Mouse (Mus musculus) MEL (cell line): ENCODE results near the gene Fam177a. TPM values are rescaled to one million over a fixed set of nuclear protein-coding genes. Genes with fewer than 3 reads are reported as not detected.

Experiments used
- polyA plus RNA-seq, 2 experiments: library from polyadenylated mRNA; stranded (reverse) in 1 of 2; unstranded in 1 of 2; fragments of >175 nt in 1 of 2; fragments of >200 nt in 1 of 2; gene quantifications; 2 replicates each; pipeline versions ENCODE4 v1.2.1 to v1.2.4; 2012; ENCODE audit warnings: low replicate concordance in 2 of 2, low read depth in 1 of 2; ENCODE audit not compliant: insufficient read length in 2 of 2, insufficient read depth in 1 of 2, missing spikeins in 1 of 2
- total RNA-seq: library from RNA; depleted of rRNA; stranded (reverse); fragments of 300-350 nt; gene quantifications from 2 replicates; pipeline ENCODE4 v1.2.3, GENCODE M21; 2012; rRNA removed

The Fam177a gene
- total and polyA plus RNA-seq, 3 experiments = 6.4 TPM; not detected in 2

Other genes starting within 250 kb of the Fam177a start
- gene Gm20403, start 137.9 kb upstream of the Fam177a start, total RNA-seq = not detected in 2 replicates
- not detected for gene Gm20403, start 137.9 kb upstream of the Fam177a start, polyA plus RNA-seq
- 44.6 and 46.0 TPM in 2 replicates for gene Baz1a, start 110.1 kb upstream of the Fam177a start, total RNA-seq
- gene Baz1a, start 110.1 kb upstream of the Fam177a start, polyA plus RNA-seq = 100 to 1,000 TPM in 1 of 2 experiments, 10 to 100 TPM in 1; 39.8 to 203 TPM
- gene 2700097O09Rik, start 44.4 kb upstream of the Fam177a start, total RNA-seq = 16.9 and 18.3 TPM in 2 replicates
- gene 2700097O09Rik, start 44.4 kb upstream of the Fam177a start, polyA plus RNA-seq = 10 to 100 TPM in 1 of 2 experiments, not detected in 1; 14.6 TPM
- 39.4 and 46.9 TPM in 2 replicates for gene Srp54a, start 44.2 kb upstream of the Fam177a start, total RNA-seq
- gene Srp54a, start 44.2 kb upstream of the Fam177a start, polyA plus RNA-seq = 100 to 1,000 TPM in 1 of 2 experiments, 10 to 100 TPM in 1; 54.7 to 405 TPM
- gene Srp54b, start 30.6 kb downstream of the Fam177a start, total RNA-seq = 103 and 110 TPM in 2 replicates
- gene Srp54b, start 30.6 kb downstream of the Fam177a start, polyA plus RNA-seq = 10 to 100 TPM in 1 of 2 experiments, not detected in 1; 85.8 TPM
- gene 1700047I17Rik2, start 75.1 kb downstream of the Fam177a start, total RNA-seq = not detected in 2 replicates
- 1 to 10 TPM in 1 of 2 experiments, not detected in 1; 9.6 TPM for gene 1700047I17Rik2, start 75.1 kb downstream of the Fam177a start, polyA plus RNA-seq
- 59.2 and 60.0 TPM in 2 replicates for gene Srp54c, start 105.7 kb downstream of the Fam177a start, total RNA-seq
- gene Srp54c, start 105.7 kb downstream of the Fam177a start, polyA plus RNA-seq = 10 to 100 TPM in 1 of 2 experiments, not detected in 1; 61.2 TPM
- gene 1110008L16Rik, start 175.1 kb downstream of the Fam177a start, total RNA-seq = 21.4 and 26.2 TPM in 2 replicates
- 10 to 100 TPM in 1 of 2 experiments, not detected in 1; 24.9 TPM for gene 1110008L16Rik, start 175.1 kb downstream of the Fam177a start, polyA plus RNA-seq
- 10.9 and 12.6 TPM in 2 replicates for gene Ppp2r3c, start 178.5 kb downstream of the Fam177a start, total RNA-seq
- 10 to 100 TPM in 1 of 2 experiments, not detected in 1; 12.3 TPM for gene Ppp2r3c, start 178.5 kb downstream of the Fam177a start, polyA plus RNA-seq